Mouse (Mus musculus) CH12.LX (cell line): ENCODE results near the gene Atg9b. TPM values are rescaled to one million over a fixed set of nuclear protein-coding genes. Genes with fewer than 3 reads are reported as not detected.
"Not testable (repeated sequence)": the region's sequence is repeated elsewhere in the genome, so short reads cannot be mapped to it uniquely, and the experiment has no call there.

ENCODE experiments used
- DNase-seq: peaks from one replicate; pipeline ENCODE4 v3.0.0-alpha.2; 2013; ENCODE audit errors: extremely low read depth
- H3K27ac ChIP-seq: 2 replicates; pipeline ENCODE4 v1.5.1; 2012; ENCODE audit warnings: low read depth, mild to moderate bottlenecking, control low read depth, moderate library complexity; ENCODE audit not compliant: insufficient read depth
- H3K27me3 ChIP-seq: replicated peaks from 2 replicates; pipeline ENCODE3; 2012; ENCODE audit warnings: inconsistent platforms
- H3K36me3 ChIP-seq, 2 experiments: replicated peaks in 1 of 2; 2 replicates each; pipeline versions ENCODE3 to v1.6.1; 2012; ENCODE audit warnings: inconsistent platforms in 1 of 2, low read length in 1 of 2, mild to moderate bottlenecking in 1 of 2, mixed read lengths in 1 of 2, moderate library complexity in 1 of 2; ENCODE audit not compliant: control insufficient read depth in 1 of 2, insufficient read depth in 1 of 2
- H3K4me1 ChIP-seq, 2 experiments: 2 replicates each; pipeline ENCODE4 v1.6.1; 2012; ENCODE audit warnings: inconsistent platforms in 1 of 2, moderate library complexity in 1 of 2; ENCODE audit not compliant: insufficient read depth in 2 of 2, control insufficient read depth in 1 of 2
- H3K4me2 ChIP-seq: 2 replicates; pipeline ENCODE4 v1.6.1; 2012; ENCODE audit warnings: low read depth, mild to moderate bottlenecking, control low read depth; ENCODE audit not compliant: poor library complexity, insufficient read depth, severe bottlenecking
- H3K4me3 ChIP-seq, 3 experiments: fragments of 150-350 bp in 1 of 3; sonication (generic) in 1 of 3; replicated peaks in 1 of 3; 2 replicates each; pipeline versions ENCODE3 to v1.5.1; 2011 to 2012; ENCODE audit warnings: low read depth in 2 of 3, low read length in 2 of 3, mild to moderate bottlenecking in 2 of 3, moderate library complexity in 2 of 3, control low read depth in 1 of 3, improper control_type of control experiment in 1 of 3, inconsistent platforms in 1 of 3, mixed read lengths in 1 of 3; ENCODE audit not compliant: poor library complexity in 1 of 3
- H3K79me2 ChIP-seq: replicated peaks from 2 replicates; pipeline ENCODE4 v1.6.1; 2012; ENCODE audit warnings: mild to moderate bottlenecking, moderate library complexity; ENCODE audit not compliant: control insufficient read depth, poor library complexity, insufficient read depth, severe bottlenecking; ENCODE audit errors: extremely low read depth
- H3K9ac ChIP-seq: 2 replicates; pipeline ENCODE4 v1.6.1; 2012; ENCODE audit warnings: low read depth, mild to moderate bottlenecking, control low read depth, moderate library complexity; ENCODE audit not compliant: insufficient read depth
- H3K9me3 ChIP-seq: replicated peaks from 2 replicates; pipeline ENCODE3; 2012; ENCODE audit warnings: low read length, inconsistent platforms, mixed read lengths
- BHLHE40 ChIP-seq: IDR thresholded peaks from 2 replicates; pipeline ENCODE4 v1.6.1; 2011; ENCODE audit warnings: mild to moderate bottlenecking, low read depth, low read length, improper control_type of control experiment
- CHD1 ChIP-seq: IDR thresholded peaks from 2 replicates; pipeline ENCODE4 v1.6.1; 2012; ENCODE audit warnings: low read depth, low read length, improper control_type of control experiment, inconsistent platforms
- CHD2 ChIP-seq: IDR thresholded peaks from 2 replicates; pipeline ENCODE4 v1.6.1; 2011; ENCODE audit warnings: low read length, improper control_type of control experiment
- CTCF ChIP-seq, 2 experiments: IDR thresholded peaks in 1 of 2; conservative IDR thresholded peaks in 1 of 2; 2 replicates each; pipeline ENCODE4 v1.5.1; 2011 to 2012; ENCODE audit warnings: low read depth in 2 of 2, low read length in 2 of 2, improper control_type of control experiment in 1 of 2, inconsistent platforms in 1 of 2, mild to moderate bottlenecking in 1 of 2, moderate library complexity in 1 of 2
- E2F4 ChIP-seq: IDR thresholded peaks from 2 replicates; pipeline ENCODE4 v1.6.1; 2011; ENCODE audit warnings: low read depth, low read length, improper control_type of control experiment; ENCODE audit not compliant: insufficient replicate concordance
- ELF1 ChIP-seq: IDR thresholded peaks from 2 replicates; pipeline ENCODE4 v1.6.1; 2014; ENCODE audit warnings: low read depth, mild to moderate bottlenecking, inconsistent platforms, low read length, improper control_type of control experiment
- JUN ChIP-seq: IDR thresholded peaks from 2 replicates; pipeline ENCODE4 v1.6.1; 2011; ENCODE audit warnings: low read depth, mild to moderate bottlenecking, low read length, improper control_type of control experiment, moderate library complexity; ENCODE audit not compliant: insufficient read depth
- JUND ChIP-seq: conservative IDR thresholded peaks from 2 replicates; pipeline ENCODE4 v1.6.1; 2011; ENCODE audit warnings: low read depth, low read length, improper control_type of control experiment
- KAT2A ChIP-seq: IDR thresholded peaks from 2 replicates; pipeline ENCODE4 v1.6.1; 2012; ENCODE audit warnings: low read length, improper control_type of control experiment, inconsistent platforms; ENCODE audit not compliant: insufficient replicate concordance
- MAX ChIP-seq: IDR thresholded peaks from 2 replicates; pipeline ENCODE4 v1.6.1; 2011; ENCODE audit warnings: low read length, improper control_type of control experiment
- MAZ ChIP-seq: IDR thresholded peaks from 2 replicates; pipeline ENCODE4 v1.6.1; 2012; ENCODE audit warnings: low read depth, mild to moderate bottlenecking, inconsistent platforms, low read length, improper control_type of control experiment, moderate library complexity
- MEF2A ChIP-seq: IDR thresholded peaks from 2 replicates; pipeline ENCODE4 v1.6.1; 2014; ENCODE audit warnings: low read depth, mild to moderate bottlenecking, inconsistent platforms, low read length, improper control_type of control experiment, borderline replicate concordance
- NELFE ChIP-seq: IDR thresholded peaks from 2 replicates; pipeline ENCODE4 v1.6.1; 2011; ENCODE audit warnings: low read depth, low read length, improper control_type of control experiment
- POLR2A ChIP-seq: IDR thresholded peaks from 2 replicates; pipeline ENCODE4 v1.6.1; 2011; ENCODE audit warnings: low read depth, mild to moderate bottlenecking, improper control_type of control experiment, low read length
- POLR2AphosphoS2 ChIP-seq: IDR thresholded peaks from 2 replicates; pipeline ENCODE4 v1.6.1; 2011; ENCODE audit warnings: low read depth, low read length, improper control_type of control experiment
- RAD21 ChIP-seq: IDR thresholded peaks from 2 replicates; pipeline ENCODE4 v1.6.1; 2011; ENCODE audit warnings: low read depth, mild to moderate bottlenecking, low read length, improper control_type of control experiment, moderate library complexity
- SMC3 ChIP-seq: IDR thresholded peaks from 2 replicates; pipeline ENCODE4 v1.6.1; 2011; ENCODE audit warnings: low read depth, low read length, improper control_type of control experiment
- TBP ChIP-seq: conservative IDR thresholded peaks from 2 replicates; pipeline ENCODE4 v1.6.1; 2011; ENCODE audit warnings: low read depth, low read length, improper control_type of control experiment
- TCF12 ChIP-seq: IDR thresholded peaks from 2 replicates; pipeline ENCODE4 v1.6.1; 2014; ENCODE audit warnings: low read depth, mild to moderate bottlenecking, inconsistent platforms, low read length, improper control_type of control experiment
- UBTF ChIP-seq: IDR thresholded peaks from 2 replicates; pipeline ENCODE4 v1.6.1; 2012; ENCODE audit warnings: low read depth, mild to moderate bottlenecking, inconsistent platforms, low read length, improper control_type of control experiment, moderate library complexity
- USF2 ChIP-seq: conservative IDR thresholded peaks from 2 replicates; pipeline ENCODE4 v1.6.1; 2011; ENCODE audit warnings: low read depth, low read length, improper control_type of control experiment
- ZC3H11A ChIP-seq: IDR thresholded peaks from 2 replicates; pipeline ENCODE4 v1.6.1; 2012; ENCODE audit warnings: low read depth, mild to moderate bottlenecking, inconsistent platforms, low read length, improper control_type of control experiment
- ZKSCAN1 ChIP-seq: IDR thresholded peaks from 2 replicates; pipeline ENCODE4 v1.6.1; 2012; ENCODE audit warnings: low read depth, inconsistent platforms, low read length, improper control_type of control experiment, borderline replicate concordance
- ZMIZ1 ChIP-seq: IDR thresholded peaks from 2 replicates; pipeline ENCODE4 v1.6.1; 2012; ENCODE audit warnings: low read depth, mild to moderate bottlenecking, inconsistent platforms, low read length, improper control_type of control experiment
- ZNF384 ChIP-seq: IDR thresholded peaks from 2 replicates; pipeline ENCODE4 v1.6.1; 2012; ENCODE audit warnings: low read depth, low read length, improper control_type of control experiment, inconsistent platforms
- dilution Hi-C: fragments of 300-500 bp; cut with MboI; formaldehyde crosslinking; loops from 2 replicates; pipeline ENCODE4 v1.14.3; 2020; ENCODE audit warnings: low sequenced_read_pairs; ENCODE audit not compliant: extremely low pct_unique_long_range_greater_than_20kb, extremely low pct_ligation_motif_present
- in situ Hi-C: fragments of 300-500 bp; cut with MboI; formaldehyde crosslinking; loops from 3 replicates; pipeline ENCODE4 v1.14.3; 2019; ENCODE audit warnings: low sequenced_read_pairs, low pct_ligation_motif_present, low pct_unique_long_range_greater_than_20kb, mixed read lengths
- polyA plus RNA-seq: library from polyadenylated mRNA; unstranded; fragments of >175 nt; gene quantifications from 2 replicates; pipeline ENCODE4 v1.2.1, GENCODE M21; 2012; ENCODE audit warnings: low read depth; ENCODE audit not compliant: insufficient read length
- total RNA-seq, 2 experiments: library from RNA; depleted of rRNA; stranded (reverse); fragments of 300-350 nt in 1 of 2; fragments of >200 nt in 1 of 2; gene quantifications; 2 replicates each; pipeline ENCODE4 v1.2.3; 2012 to 2014

The Atg9b gene
- total and polyA plus RNA-seq, 3 experiments, result 0.68 to 1.3 (median 0.81) TPM

GRCm38 (mm10) chr5:24399686-24400085 is 7.7 kb upstream of the Atg9b start:
- no peak for TF ChIP-seq BHLHE40
- TF ChIP-seq MAX, result no peak
- TF ChIP-seq ZMIZ1, result no peak
- no peak for TF ChIP-seq NELFE
- TF ChIP-seq TBP, result no peak
- TF ChIP-seq POLR2AphosphoS2, result no peak
- TF ChIP-seq JUND, result no peak
- TF ChIP-seq CHD2, result no peak
- TF ChIP-seq, all 38 proteins: peak for 0
- no peak overlapping the region for H3K4me3 ChIP-seq
- in situ Hi-C loops (no loop called here), dilution Hi-C loops (no loop called here)
- H3K27ac ChIP-seq, result no peak overlapping the region
- H3K4me2 ChIP-seq, result no peak overlapping the region
- DNase-seq, result no peak
- no peaks in the 10 kb centered on the region for H3K79me2 ChIP-seq
- H3K9me3 ChIP-seq, result no peaks in the 10 kb centered on the region
- no peak overlapping the region for H3K9ac ChIP-seq
- H3K4me1 ChIP-seq, result peaks cover 6 to 23% of the 10 kb centered on the region in 2 experiments
- H3K36me3 ChIP-seq, result peaks cover 30 to 66% of the 10 kb centered on the region in 2 experiments
- no peaks in the 10 kb centered on the region for H3K27me3 ChIP-seq

DNA sequence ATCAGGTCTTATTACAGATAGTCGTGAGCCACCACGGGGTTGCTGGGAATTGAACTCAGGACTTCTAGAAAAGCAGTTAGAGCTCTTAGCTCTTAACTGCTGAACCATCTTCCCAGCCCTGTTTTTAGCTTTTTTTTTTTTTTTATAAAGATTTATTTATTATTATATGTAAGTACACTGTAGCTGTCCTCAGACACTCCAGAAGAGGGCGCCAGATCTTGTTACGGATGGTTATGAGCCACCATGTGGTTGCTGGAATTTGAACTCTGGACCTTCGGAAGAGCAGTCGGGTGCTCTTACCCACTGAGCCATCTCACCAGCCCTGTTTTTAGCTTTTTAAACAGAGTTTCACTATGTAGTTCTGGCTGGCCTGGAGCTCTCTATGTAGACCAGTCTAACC is 4.3 kb upstream of the Atg9b start:
- H3K4me3 ChIP-seq, H3K27me3 ChIP-seq, H3K27ac ChIP-seq, DNase-seq, H3K9ac ChIP-seq, dilution Hi-C loops, H3K4me2 ChIP-seq, H3K79me2 ChIP-seq, H3K9me3 ChIP-seq, in situ Hi-C loops: not testable (repeated sequence)
- Histone ChIP-seq H3K36me3 (peaks cover 9 to 32% of the 10 kb centered on the region in 2 experiments), H3K4me1 (peaks cover 10 to 39% of the 10 kb centered on the region in 2 experiments)
- TF ChIP-seq CTCF (conservative IDR thresholded peaks at IDR 0.05 in 1 of 2, IDR thresholded peaks at IDR 0.05 in 1 of 2; ENCODE audit: low read depth in 2 of 2, low read length in 2 of 2), result 0 out of 4 replicates have a peak, but pooled peaks of 1 of the 2 experiments have one; percentile 13
- TF ChIP-seq, all 38 proteins: peak for 1; not testable (repeated sequence) for 37

- Histone ChIP-seq H3K79me2 (no peaks in the 10 kb centered on the region), H3K9me3 (no peaks in the 10 kb centered on the region), H3K4me2 (peak overlapping the region; percentile 94), H3K4me3 (peak overlapping the region; percentile 65 to 77 (median 71)), H3K36me3 (peaks cover 0 to 16% of the 10 kb centered on the region in 2 experiments), H3K27ac (peak overlapping the region; percentile 83), H3K27me3 (no peaks in the 10 kb centered on the region), H3K9ac (peak overlapping the region; percentile 67), H3K4me1 (peaks cover 20 to 56% of the 10 kb centered on the region in 2 experiments)
- dilution Hi-C loops, result no loop called here
- DNase-seq, result peak; percentile 98
- in situ Hi-C loops, result no loop called here
- TF ChIP-seq MEF2A (no peak), ZKSCAN1 (no peak), TCF12 (peak; percentile 58), ELF1 (peak; percentile 62; the same call in 1 of the 2 replicates), RAD21 (peak; percentile 40), UBTF (no peak), ZNF384 (no peak), CHD2 (peak; percentile 95), MAX (peak; percentile 67), POLR2A (peak; percentile 90), MAZ (peak; percentile 28; the same call in 1 of the 2 replicates), KAT2A (peak; percentile 92; the same call in 1 of the 2 replicates), ZMIZ1 (peak; percentile 91), ZC3H11A (no peak), USF2 (0 out of 2 replicates have a peak, but pooled peaks have one; percentile 11), CHD1 (no peak), SMC3 (peak; percentile 60), JUN (no peak), E2F4 (no peak)
These were observed 2.4 kb upstream of the Atg9b start for GRCm38 (mm10) chr5:24394165-24394894.
